Mouse (Mus musculus): ENCODE measurements around the gene Ucp3.

DNA sequence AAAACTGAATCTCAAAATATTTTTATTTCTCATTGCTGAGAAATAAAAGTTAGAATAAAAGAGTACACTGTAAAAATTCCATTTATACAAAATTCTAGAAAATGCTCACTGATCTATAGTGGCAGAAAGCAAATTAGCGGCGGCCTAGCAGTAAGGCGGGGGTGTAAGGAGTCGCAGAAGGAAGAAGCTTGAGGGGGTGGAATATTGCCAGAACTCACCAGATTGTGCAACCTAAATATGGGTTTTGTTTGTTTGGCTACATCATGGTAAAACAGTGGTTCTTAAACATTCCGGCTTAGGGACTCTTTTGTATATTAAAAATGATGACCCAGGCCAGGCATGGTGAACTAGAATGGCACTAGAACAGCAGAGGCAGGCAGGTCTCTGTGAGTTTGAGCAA lies 26.5 kb upstream of the Ucp3 start:
- no peak for TF ChIP-seq CTCF (IDR thresholded peaks at IDR 0.05; ENCODE audit: control insufficient read depth, insufficient read depth, insufficient replicate concordance, low read depth, low read length)
- no peak for TF ChIP-seq POLR2A (IDR thresholded peaks at IDR 0.05; ENCODE audit: control insufficient read depth, low read depth, low read length)
